Mouse (Mus musculus): Measurements from ENCODE around the gene Arhgef6.

Gene Arhgef6

DNA sequence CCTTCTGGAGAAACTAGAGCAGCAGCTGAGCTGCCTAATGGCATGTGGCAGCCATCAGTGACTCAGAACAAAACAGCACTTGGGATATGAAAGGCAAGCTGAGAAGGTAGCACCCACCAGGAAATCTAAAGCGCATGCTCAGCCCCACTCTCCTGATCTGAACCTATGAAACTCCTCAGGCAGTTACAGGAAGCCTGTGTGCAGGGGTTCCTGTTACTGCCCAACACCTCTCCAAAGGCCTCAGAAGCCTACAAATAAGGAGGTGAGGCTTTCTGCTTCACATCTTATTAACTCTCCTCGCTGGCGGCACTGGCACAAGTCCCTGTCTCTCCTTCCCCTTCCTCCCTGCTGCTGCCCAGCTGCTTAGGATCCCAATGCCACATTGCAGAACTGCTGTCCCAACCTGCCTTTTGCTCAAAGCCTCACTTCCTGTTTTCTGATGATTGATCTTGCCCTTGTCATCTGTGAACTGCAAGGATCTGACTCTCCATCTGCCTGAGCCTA, 33.7 kb downstream of the Arhgef6 start:
- intact Hi-C loops (cut with DNase I), result no loop called here

DNA sequence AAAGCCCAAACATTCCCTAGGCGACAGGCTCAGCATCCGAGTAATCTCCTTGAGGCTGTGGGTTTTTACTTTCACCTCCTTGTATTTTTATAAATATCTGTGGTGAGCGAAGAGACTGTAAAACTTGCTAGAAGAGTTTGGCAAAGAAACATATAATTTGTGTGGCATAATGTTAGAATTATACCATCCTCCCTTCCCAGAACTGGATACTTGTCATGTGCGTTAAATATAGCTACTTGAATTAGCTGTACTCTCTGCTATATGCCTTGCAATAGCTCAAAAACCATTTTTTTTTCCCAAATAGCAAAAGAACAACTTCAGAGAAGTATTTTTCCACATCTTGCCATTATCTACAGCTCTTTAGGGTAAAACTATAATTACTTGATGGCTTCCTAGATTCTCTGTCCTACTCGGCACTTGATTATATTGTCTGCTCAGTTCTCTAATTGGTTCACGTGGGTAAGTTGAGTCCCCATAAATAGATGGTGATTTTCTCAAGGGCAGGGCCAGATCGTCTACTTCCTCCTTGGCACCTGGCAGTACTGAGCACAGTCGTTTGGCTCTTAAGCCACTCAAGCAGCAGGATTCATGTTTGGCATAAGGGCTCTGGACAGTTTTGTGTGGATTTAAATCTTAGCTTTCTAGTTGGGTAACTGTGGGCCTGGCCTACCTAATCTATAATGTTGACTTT, 35.2 kb downstream of the Arhgef6 start:
- intact Hi-C loops (cut with DNase I), result no loop called here

DNA sequence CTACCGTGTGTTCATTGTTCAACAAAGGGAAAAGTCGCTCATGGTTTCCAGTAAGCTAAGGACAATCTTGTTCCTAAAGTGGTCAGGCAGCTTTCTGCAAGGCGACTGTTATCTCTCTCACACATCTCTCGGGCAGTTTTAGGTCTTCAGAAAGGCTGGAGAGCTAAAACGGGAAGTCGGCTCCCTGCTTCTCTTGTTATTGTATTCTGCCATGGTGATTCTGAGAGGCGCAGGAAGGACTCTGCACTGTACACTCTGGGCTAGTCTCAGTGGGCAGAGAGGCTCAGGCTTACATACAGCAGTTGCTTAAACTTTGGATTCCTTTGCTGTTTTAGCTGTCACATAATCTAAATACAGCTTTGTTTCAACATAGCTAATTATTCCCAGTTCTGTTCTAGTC, 39.6 kb downstream of the Arhgef6 start:
- intact Hi-C loops (cut with DNase I), result no loop called here

DNA sequence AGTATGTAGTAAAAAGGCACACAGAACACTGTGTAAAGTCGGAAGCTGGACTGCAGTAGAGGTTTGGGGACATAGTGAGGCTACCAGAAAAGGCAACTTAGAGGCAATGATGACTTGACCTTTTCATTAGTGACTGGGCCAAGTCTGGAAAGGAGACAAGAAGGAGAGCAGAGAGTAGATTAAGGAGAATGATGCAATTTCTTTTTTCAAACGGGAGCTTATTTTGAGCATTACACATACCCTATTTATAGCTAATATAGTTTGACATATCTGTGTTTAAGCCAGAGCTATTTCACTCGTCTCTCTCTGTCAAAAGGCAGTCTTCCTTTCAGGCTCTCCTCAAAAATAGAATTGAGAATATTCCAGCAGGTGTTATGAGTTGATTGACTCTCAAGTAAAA, 50.1 kb downstream of the Arhgef6 start:
- intact Hi-C loops (cut with DNase I), result no loop called here

DNA sequence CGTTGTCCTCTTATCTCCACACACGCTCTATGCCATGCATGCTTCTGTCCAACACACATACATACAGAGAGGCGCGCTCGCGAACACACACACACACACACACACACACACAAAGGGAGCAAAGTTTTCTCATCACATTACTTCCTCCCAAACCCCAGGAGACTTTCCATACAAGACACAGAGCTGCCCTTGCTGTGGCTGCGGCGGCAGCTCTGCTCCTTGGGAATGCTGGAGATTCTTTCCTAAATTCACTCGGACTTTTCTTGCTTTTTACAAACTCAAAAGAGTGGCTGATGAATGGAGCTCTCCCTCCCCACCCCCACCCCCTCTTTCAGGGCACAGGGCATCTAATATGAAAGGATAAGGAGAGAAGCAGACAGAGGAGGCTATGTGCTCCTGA, 52.2 kb downstream of the Arhgef6 start:
- intact Hi-C loops (cut with DNase I), result no loop called here

DNA sequence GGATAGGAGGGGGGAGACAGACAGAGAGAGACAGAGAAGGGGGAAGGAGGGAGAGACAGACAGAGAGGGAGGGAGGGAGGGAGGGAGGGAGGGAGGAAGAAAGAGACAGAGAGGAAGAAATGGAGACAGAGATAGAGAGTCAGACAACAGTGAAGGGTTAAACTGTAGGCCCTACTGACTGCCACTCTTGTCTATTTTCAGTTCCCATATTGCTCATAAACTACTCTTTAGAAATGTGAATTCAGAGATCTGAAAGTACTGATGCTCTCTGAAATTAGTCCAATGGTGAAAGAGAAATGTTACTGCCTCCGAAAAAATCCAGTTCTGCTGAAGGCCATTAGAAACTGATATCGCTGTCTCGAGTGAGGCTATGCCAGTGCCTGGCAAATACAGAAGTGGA, 56.3 kb downstream of the Arhgef6 start:
- intact Hi-C loops (cut with DNase I), result no loop called here

DNA sequence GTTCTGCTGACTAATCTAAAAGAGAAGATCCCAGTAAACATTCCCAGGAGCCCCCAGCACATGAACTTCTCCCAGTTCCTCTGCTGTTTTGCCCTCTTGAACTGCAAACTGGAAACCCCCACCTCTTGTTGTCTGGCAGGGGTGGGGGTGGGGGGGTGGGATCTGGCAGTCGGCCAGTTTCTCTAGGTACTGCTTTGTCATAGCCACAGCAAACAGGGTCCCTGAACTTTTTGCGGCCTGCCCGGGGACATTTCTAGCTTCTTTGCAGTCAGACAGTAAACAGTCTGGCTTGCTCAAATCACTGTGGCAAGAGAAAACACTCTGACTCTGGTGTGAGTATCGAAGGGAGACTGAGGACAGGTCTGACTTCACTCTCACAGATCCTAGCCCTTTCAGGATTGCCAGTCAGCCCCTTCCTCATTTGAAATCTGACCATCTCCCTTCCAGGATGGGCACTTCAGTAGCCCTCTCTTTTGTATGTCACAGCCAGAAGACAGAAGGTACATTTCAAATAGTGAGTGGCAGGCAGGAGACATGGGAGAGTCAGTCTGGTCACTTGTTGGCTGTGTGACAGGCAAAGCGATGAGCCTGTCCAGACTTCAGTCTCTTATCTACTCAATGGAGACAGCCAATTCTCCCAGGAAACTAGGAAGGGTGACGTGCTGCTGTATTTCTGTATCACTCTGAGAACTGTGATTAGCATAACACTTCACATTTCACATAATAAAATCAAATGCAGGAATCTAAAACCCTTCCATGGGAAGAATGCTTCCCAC, 60.8 kb downstream of the Arhgef6 start:
- intact Hi-C loops (cut with DNase I), result no loop called here

DNA sequence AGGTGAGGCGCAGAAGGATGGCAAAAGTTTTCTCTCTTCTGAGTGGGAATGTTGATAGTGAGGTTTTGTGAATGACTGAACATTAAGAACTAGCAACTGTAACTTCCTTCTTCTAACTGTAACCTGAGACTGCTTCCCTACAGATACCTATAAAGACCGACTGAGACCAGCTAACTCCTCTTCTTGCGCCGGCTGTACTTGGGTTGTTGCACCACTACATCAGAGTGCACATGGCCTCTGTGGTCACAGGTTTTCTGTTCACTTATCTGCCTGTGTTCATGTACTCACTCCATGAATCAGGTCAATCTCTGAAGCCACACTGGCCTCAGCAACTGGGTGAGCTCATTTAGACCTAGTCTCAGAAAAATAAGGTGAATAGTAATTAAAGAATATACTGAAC, 75.0 kb downstream of the Arhgef6 start:
- intact Hi-C loops (cut with DNase I), result no loop called here

DNA sequence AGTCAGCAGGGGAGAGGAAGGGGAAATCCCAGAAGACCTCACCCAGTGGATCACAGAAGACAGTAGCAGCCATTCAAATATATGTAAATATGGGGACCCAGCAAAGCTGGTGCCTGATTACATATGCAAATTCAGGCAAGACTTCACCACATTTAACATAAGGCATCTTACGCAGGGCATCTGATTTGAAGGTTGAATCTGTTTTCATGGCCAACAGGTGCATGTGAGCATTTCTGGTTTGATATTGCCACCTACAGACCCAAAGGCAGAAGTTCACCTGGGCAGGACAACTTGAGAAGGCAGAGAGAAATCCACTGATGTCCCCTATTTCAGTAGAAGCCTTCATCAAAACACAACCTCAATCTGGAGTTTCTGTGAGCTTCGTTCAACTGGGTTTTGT, 77.8 kb downstream of the Arhgef6 start:
- intact Hi-C loops (cut with DNase I), result no loop called here

DNA sequence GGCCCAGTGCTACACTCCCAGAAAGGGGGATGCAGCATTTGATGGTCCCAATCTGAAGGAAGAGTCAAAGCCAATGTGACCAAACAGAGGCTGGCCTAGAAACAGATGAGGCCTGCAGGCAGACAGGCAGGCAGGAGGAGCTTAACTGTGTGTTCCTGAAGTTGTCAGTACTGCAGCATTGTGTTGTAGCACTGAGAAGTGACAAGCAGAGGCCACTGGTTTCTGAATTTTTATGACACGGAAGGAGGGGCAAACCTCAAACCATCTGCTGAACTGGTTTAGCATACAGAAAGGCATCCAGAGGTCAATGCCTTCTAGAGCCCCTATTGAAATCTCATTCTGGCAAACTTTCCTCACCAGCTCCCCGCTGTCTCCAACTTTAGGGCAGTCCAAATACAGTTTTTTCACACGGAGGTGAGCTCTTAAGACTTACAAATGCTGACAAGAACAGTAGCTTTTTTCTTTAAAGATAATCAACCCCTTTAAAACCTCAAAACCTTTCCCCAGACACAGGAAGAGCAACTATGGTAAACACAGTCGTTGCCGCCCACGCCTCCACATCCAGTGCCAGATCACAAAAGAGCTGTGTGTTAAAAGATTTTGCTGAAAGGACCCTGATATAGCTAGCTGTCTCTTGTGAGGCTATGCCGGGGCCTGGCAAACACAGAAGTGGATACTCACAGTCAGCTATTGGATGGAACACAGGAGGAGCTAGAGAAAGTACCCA, 85.0 kb downstream of the Arhgef6 start:
- intact Hi-C loops (cut with DNase I), result no loop called here

DNA sequence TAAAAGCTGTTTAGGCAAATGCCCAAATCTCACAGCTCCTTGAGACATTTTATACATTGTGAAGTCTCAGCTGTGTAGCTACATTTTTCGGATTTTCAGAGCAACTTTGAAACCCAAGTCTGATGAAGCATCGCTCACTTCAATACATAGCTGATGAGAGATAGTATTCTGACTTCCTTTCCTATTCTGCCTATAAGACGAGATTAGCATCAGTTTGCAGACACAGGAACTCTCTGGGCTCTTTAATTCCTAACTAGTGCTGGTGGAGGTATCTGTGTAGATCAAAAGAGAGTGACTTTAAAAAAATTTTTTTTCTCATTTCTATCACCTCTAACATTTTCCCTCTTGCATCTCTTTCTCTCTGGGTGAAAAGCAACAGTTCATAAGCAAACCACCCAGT, 100.0 kb downstream of the Arhgef6 start:
- intact Hi-C loops (cut with DNase I), result no loop called here

DNA sequence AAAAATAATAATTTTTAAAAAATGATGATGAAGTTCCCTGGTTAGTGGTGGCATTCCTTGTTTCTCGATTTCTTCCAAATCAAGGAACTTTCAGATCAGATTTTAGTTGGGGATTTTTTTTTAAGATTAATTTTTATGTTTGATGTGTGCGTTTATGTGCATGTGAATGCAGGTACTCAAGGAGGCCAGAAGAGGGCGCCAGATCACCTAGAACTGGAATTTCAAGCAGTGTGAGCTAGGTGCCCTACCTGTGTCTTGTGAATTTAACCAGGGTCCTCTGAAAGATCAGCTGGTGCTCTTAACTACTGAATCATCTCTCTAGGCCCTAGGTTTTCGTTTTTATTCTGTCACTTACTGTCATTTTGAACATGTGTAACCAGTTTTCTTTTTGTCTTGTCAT, 102.5 kb downstream of the Arhgef6 start:
- intact Hi-C loops (cut with DNase I), result no loop called here

DNA sequence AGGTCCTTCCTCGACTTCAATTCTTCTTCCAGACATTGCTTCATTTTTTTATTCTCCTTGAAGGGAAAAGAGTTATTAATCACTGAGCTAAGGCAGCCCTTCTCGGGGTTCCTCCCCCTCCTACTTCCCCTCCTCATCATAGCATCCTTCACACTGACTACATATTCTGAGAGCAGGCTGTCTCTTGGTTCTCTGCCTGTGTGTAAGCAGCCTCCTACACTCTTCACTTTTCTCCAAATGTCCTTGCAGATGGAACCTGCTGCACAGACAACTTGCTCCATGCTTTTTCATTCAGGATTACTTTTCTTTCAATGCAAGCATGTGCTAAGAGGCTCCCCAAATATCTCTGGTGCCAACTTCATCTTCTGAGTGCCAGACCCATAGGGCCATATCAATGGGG, 104.9 kb downstream of the Arhgef6 start:
- intact Hi-C loops (cut with DNase I), result no loop called here

DNA sequence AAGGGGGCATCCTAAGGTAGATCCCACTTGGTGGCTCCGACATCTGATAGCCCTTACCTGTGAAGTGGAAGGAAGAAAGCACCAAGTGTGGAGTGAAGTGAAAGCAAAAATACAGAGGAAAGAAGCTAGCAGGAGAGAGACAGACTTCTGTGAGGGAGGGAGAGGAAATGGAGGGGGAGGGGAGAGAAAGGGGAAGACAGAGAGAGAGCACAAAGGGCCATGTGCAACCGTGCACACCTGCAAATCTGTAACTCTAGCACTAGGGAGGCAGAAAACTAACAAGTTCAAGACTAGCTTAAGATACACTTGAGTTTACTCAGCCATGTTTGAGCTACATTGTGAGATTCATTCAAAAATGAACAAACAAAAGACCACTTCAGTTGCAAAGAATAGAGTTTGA, 110.4 kb downstream of the Arhgef6 start:
- intact Hi-C loops (cut with DNase I), result no loop called here

DNA sequence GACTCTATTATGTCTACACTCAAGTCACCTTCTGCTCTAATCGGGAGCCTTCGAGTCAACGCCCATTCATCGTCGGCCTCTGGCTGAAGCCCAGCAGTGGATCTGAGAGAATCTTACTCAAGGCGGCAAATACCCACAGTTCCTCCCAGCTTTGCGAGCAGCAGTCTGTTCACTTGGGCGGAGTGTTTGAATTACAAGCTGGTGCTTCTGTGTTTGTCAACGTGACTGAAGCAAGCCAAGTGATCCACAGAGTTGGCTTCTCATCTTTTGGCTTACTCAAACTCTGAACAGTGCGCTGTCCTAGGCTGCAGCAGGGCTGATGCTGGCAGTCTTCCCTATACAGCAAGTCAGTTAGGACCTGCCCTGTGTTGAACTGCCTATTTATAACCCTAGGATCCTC, 115.2 kb downstream of the Arhgef6 start:
- intact Hi-C loops (cut with DNase I), result no loop called here

DNA sequence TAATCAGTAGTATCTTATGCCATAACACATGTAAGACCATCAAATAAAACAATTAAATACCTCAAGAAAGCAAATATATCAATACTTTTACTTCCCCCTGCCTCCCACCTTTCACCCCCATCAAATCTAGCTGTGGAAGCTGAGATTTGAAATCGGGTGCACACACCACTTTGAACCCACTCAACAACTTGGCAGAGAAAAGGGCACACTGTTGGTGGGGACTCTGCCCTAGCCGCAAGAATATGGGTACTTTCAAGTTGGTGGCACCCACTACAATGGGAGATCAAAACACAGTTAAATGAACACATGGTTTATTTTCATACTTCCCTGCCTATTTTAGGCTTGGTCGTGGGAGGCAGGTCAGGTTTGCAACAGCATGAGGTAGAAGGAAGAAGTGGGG, 116.6 kb downstream of the Arhgef6 start:
- intact Hi-C loops (cut with DNase I), result no loop called here

DNA sequence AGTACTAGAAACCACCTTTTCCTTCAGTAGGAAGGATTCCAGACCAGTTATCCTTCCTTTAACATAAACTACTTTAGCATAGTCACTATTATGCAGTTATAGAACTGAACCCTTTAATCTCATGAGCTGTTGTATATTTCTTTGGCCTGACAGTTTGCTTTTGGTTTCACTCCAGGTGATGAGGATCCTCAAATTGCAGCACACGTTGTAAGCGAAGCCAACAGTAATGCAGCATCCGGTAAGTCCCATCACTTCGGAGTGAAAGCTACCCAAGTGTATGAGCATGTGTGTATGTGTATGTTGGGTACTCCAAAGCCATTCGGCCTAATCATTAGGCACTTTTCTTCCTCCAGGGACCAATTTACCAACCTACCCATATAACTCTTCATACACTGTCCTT, 119.0 kb downstream of the Arhgef6 start:
- intact Hi-C loops (cut with DNase I), result no loop called here

DNA sequence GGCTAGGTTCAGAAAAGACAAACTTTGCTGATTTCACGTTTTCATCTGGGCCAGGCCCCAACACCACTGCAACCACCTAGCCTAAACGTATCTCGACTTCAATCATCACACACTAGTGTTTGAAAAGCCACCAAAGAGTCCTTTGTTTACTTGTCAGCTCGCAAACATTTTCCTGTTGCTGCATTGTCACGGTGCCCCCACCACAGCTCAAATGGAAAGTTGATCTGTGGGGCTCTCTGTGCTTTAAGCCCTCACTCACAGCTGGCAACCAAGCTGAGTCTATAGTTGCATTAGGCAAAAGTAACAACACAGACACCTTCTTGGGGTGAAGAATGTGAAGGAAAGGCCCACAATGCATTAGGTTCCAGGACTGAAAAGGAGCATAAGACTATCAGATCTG, 122.3 kb downstream of the Arhgef6 start:
- intact Hi-C loops (cut with DNase I), result no loop called here

DNA sequence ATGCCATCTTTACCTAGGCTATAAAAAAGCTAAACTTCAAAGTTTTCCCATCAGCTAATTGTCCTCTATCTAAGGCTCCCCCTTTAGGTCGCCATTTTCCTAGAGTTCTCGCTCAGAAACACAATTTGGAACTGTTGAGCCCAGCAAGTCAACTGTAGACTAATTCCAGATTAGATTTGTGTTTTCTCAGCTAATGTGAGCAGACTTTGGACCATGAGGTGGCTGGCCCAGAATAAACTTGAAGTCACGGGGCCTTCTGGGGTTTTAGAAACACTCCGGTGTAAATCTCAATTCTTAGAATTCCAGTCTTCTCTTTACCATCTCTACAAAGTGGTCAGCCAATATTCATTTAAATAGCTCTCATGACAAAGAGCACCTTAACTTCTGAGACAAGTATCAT, 123.0 kb downstream of the Arhgef6 start:
- intact Hi-C loops (cut with DNase I), result no loop called here

DNA sequence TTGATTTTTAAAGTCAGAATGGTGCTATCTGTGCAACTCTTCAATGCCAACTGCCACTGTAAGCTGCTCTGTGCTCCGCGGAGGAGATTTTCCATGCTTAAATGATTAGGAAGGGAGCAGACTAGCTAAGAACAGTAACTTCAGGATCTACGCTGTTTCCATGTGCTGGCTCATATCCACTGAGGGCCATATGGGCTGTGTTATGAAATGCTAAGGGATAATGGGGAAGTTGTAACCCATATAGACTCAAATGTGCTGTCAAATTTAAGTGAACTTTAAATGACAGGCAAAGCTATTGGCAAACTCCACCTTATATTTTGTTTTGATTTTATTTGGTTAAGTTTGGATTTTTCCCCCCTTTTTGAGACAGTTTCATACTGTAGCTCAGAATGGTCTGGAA, 125.7 kb downstream of the Arhgef6 start:
- intact Hi-C loops (cut with DNase I), result no loop called here

DNA sequence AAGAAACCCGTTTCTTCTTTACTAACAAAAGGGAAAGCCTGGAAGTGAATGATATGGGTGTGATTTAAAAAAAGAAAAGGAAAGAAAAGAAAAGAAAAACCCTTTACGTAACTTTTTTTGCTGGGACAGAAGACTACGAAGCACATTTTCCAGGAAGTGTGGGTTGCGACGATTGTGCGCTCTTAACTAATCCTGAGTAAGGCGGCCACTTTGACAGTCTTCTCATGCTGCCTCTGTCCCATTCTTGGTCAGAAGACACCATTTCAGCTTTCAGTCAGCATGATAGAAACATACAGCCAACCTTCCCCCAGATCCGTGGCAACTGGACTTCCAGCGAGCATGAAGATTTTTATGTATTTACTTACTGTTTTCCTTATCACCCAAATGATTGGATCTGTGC, 126.7 kb downstream of the Arhgef6 start, which contains the start of gene Cd40lg:
Cd40lg (plus strand) TSS at position 268 of the 400 bp plus-strand sequence.
- intact Hi-C loops (cut with DNase I), result no loop called here

DNA sequence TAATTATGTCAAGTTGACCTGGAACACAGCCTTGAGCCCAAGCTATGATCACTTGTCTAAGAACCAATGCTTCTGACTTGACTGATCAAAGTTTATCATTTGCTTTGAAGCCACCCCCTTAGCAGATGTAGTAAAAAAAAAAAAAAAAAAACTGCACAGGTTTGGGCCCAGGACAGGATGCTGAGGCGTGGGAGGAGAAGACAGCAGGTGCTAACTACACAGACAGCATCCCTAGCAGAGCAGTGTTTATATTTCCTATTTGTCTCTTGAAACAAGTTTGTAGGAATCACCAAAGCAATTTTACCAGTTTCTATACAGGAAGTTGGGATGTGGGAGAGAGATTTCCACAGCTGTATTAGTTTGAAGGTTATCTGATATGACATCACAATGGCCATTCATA, 127.9 kb downstream of the Arhgef6 start:
- intact Hi-C loops (cut with DNase I), result no loop called here
